In genomic region chr9:79717836-79718475, GRCm38 (mm10) we compare ENCODE assay signal across 9 mouse cellular contexts. TPM values are rescaled to one million over a fixed set of nuclear protein-coding genes. Genes with fewer than 3 reads are reported as not detected.
DNase-seq lines count a peak whose midpoint lies in the region; ATAC-seq and TF ChIP-seq lines count a peak whose summit lies in the region.
"Had no signal": no experiment of that assay in that cellular context is flagged by ENCODE, and none has a peak within 500 bp of the region (broad histone marks: within the 10 kb centered on the region; RNA-seq: fewer than 3 reads in every experiment).

No protein-coding gene starts in this region.

- ATAC-seq in liver, embryonic 14.5 days (ENCODE audit: insufficient read depth), result no peak

- no peaks in the 10 kb centered on the region for H3K4me1 ChIP-seq in liver, embryonic 14.5 days (replicated peaks; ENCODE audit: control insufficient read depth in 2 of 2, insufficient read depth in 2 of 2, low read length in 1 of 2)

- H3K36me3 ChIP-seq in liver, embryonic 14.5 days (replicated peaks; ENCODE audit: control insufficient read depth, insufficient read depth, low read depth), result no peaks in the 10 kb centered on the region

- no peak for TF ChIP-seq CTCF in liver, embryonic 14.5 days (IDR thresholded peaks at IDR 0.05; ENCODE audit: low read depth)

- peaks cover 38% of the 10 kb centered on the region for H3K27me3 ChIP-seq in liver, embryonic 14.5 days (ENCODE audit: control insufficient read depth, insufficient read depth, low read length)

- H3K4me3 ChIP-seq in liver, embryonic 14.5 days (ENCODE audit: insufficient read depth in 1 of 2, low read depth in 2 of 2, low read length in 2 of 2), result peak overlapping the region; percentile 33 to 50; a peak in 3 of 4 replicates

- no peak overlapping the region for H3K27ac ChIP-seq in liver, embryonic 14.5 days
- H3K27ac ChIP-seq: macrophage had no signal

- peak overlapping the region; percentile 50 for H3K4me2 ChIP-seq in liver, embryonic 14.5 days (ENCODE audit: low read depth)

- no peak overlapping the region for H3K9ac ChIP-seq in liver, embryonic 14.5 days (replicated peaks)

- H3K9me3 ChIP-seq in liver, embryonic 14.5 days (ENCODE audit: control insufficient read depth, low read length), result no peaks in the 10 kb centered on the region

- WGBS in liver, embryonic 14.5 days (ENCODE audit: insufficient replicate concordance), result 3% methylated on average over 22 of the region's 22 CpGs

- TF ChIP-seq EP300 in liver, embryonic 14.5 days (IDR thresholded peaks at IDR 0.05; ENCODE audit: low read depth), result no peak

- peak; percentile 8 for DNase-seq in cerebellum, adult 11 months
- DNase-seq in cerebellum, adult 9-10 months, result no peak
- peak; percentile 24 for DNase-seq in retina, embryonic 14.5 days (ENCODE audit: low spot score)
- no peak for DNase-seq in retina, postnatal 1 day
- peak; percentile 28 for DNase-seq in heart, postnatal 4 days
- no peak for DNase-seq in liver, embryonic 14.5 days (ENCODE audit: low read depth in 3 of 3, low spot score in 3 of 3)
- DNase-seq in right cerebral cortex, adult 2 months (ENCODE audit: low spot score in 2 of 2), result peak; percentile 7 to 17
- DNase-seq in natural killer cell, adult 2 months (ENCODE audit: low spot score in 2 of 2), result no peak

RNA-seq across cellular contexts. Expression of gene Col12a1, which starts 0.7 kb away (rescaled TPM):
- 10 to 100 TPM; 17.6 to 20.2 TPM for total RNA-seq in heart, postnatal 4 days (2021)
- polyA plus RNA-seq in liver, embryonic 14.5 days (2012; rRNA removed), result 0.58 and 0.85 TPM in 2 replicates
- 0.66 and 0.90 TPM in 2 replicates for polyA plus RNA-seq in liver, embryonic 14.5 days (2014; fragmentation: Nextera tagmentation; extraction: Ambion mirVana)

RNA-seq across cellular contexts. Expression of gene Cox7a2, which starts 41.7 kb away (rescaled TPM):
- total RNA-seq in heart, postnatal 4 days (2021), result 100 to 1,000 TPM; 924 to 968 TPM
- 274 and 279 TPM in 2 replicates for polyA plus RNA-seq in liver, embryonic 14.5 days (2012; rRNA removed)
- 573 and 577 TPM in 2 replicates for polyA plus RNA-seq in liver, embryonic 14.5 days (2014; fragmentation: Nextera tagmentation; extraction: Ambion mirVana)

Comparison
In these comparisons a context has a peak if more than half of its experiments do, and no peak if none do; other contexts are left out.
1. DNase-seq: peak in cerebellum, adult 11 months (single experiment), retina, embryonic 14.5 days (single experiment), heart, postnatal 4 days (single experiment) and right cerebral cortex, adult 2 months (2 of 2); none in cerebellum, adult 9-10 months (single experiment), retina, postnatal 1 day (single experiment), liver, embryonic 14.5 days (0 of 3) and natural killer cell, adult 2 months (0 of 2).